Mouse (Mus musculus) spleen, adult 2 months (tissue): Measurements from ENCODE around the gene Vmac.

ENCODE experiments used
- CTCF ChIP-seq: fragments of 200-500 bp; IDR thresholded peaks from 2 replicates; pipeline ENCODE4 v1.5.1; 2011; ENCODE audit warnings: mild to moderate bottlenecking, inconsistent platforms; ENCODE audit not compliant: insufficient read depth, insufficient read length, insufficient replicate concordance; ENCODE audit errors: extremely low read depth
- POLR2A ChIP-seq: fragments of 200-500 bp; IDR thresholded peaks from 2 replicates; pipeline ENCODE4 v1.6.1; 2011; ENCODE audit warnings: low read depth, low read length, inconsistent platforms

DNA sequence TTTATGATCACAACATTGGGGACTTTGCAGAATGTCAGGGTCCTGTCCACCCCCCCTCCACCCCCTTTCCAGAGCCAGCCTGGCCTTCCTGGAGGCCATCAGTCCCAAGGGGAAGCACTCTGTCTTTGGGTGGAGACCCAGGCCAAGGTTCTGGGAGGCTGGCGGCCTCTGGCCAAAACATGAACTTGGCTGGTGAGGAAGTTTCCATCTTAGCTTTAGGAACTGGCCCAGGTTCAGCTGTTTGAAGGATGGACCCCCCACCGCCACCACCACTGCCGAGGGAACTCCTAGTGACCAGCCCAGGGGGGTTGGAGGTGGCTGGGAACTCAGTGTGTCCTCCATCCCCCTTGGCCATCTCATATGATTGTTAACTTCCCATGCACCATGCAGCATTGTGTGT, 43.3 kb upstream of the Vmac start:
- TF ChIP-seq CTCF = no peak
- no peak for TF ChIP-seq POLR2A
